Mouse (Mus musculus) liver (tissue): Measurements from ENCODE around the gene Cdk1.
A peak's percentile ranks its signal among the peaks of the same experiment; 100 is the strongest.

ENCODE experiments used
- DNase-seq: peaks from one replicate; pipeline ENCODE4 v3.0.0-alpha.2; 2020; ENCODE audit warnings: mixed read lengths

The Cdk1 gene

DNA sequence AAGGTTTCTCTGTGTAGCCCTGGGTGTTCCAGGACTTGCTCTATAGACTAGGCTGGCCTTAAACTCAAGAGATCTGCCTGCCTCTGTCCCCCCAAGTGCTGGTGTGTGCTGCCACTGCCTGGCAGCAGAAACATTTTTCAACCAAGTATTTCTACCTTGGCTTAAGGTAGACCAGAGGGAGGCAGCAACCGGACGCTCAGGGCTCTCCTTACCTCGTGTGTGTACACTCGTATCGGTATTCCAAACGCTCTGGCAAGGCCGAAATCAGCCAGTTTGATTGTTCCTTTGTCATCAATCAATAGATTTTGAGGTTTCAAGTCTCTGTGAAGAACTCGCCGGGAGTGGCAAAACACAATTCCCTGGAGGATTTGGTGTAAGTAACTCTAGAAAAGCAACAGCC lies 10.4 kb downstream of the Cdk1 start:
- no peak for DNase-seq

DNA sequence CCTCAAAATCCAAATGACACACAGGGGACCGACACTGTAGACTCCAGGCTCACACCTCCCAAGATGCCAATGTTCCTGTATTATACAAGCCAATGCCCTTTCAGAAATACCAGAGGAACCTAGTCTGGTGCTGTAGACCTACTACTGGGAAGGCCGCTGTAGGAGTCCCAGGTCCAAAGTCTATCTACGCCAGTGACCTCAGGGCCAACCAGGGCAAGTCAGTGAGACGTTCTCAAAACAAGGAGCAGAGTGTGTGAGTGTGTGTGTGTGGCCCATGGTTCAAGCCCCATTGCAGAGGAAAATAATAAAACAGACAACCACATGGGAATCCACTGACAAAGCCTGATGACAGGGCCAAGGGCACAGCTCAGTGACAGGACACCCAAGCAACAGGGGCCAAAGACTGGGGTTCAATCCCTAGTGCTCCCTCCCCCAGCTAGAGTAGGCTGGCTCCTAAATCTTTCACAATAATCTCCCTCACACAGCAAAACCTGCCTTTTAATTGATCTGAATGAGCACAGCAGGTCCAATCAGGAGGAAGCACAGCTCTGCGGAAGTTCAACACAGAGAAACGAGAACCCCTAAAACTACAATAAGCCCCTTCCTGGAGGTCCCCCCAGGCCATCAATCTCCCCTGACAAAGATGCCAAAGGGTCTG lies 11.0 kb downstream of the Cdk1 start:
- DNase-seq: no peak

DNA sequence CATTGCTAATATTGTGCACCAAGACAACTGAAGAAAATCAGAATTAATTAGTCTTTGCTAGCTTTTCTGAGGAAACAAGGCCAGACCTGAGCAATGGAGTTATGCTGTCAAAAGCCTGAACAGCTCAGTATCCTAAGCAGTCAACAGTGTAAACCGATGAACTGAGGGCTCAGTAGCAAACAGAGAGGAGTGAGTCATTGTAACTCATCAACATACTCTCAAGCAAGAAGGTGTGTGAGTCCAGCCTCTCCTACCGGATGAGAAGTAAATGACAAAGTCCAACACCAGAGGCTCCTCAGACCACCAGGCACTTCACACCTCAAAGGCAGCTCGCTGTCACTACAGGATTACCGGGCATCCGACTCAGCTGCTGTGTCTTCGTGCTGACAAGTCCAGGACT lies 12.7 kb downstream of the Cdk1 start:
- DNase-seq: no peak

DNA sequence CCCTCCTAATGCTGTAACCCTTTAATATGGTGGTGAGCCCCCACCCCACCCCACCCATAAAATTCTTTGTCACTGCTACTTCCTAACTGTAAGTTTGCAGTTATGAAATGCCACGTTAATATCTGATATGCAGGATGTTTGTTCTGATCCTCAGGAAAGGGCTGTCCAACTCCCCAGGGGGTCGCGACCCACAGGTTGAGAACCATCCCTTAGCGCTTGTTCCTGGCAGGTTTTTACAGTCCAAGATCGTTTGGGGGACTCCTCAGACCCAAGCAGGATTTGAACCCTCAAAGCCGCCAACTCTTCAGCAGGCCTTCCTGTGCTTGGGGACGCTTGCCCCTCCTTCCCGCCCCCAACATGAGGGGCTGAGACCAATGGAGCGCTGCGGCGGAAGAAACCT lies 16.5 kb downstream of the Cdk1 start:
- no peak for DNase-seq

DNA sequence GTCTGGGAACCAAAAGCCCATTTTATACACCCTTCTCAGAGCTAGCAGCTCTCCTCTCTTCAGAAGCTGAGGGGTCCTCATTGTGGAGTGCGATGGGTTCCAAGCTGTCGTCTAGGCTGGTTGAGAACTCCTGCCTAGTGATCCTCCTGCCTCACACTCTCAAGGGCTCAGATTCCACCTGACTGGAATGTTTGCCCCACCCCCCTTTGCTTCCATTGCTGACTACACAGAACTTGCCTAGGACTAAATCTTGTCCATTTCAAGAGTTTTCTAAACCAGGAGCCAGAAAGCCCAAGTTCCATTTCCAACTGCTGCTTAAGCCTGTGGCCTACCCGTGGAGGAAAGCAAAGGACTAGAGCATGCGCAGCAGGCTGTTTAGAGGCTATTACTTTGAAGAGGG lies 17.1 kb downstream of the Cdk1 start:
- no peak for DNase-seq

DNA sequence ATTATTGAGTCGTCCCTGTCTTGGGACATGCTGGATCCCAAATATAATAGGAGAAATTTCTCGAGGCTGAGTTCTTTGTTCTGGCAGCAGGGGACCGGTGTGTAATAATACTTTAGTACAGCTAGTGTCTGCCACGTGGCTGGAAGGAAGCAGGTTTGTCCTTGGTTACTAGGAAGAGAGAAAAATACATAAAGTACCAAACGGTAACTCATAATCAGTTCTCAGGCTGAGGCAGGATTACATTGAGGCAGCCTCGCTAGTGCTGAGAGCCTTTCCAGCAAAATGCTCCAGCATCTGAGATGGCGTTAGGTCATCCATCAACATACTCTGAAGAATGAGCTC lies 17.6 kb downstream of the Cdk1 start:
- no peak for DNase-seq

DNA sequence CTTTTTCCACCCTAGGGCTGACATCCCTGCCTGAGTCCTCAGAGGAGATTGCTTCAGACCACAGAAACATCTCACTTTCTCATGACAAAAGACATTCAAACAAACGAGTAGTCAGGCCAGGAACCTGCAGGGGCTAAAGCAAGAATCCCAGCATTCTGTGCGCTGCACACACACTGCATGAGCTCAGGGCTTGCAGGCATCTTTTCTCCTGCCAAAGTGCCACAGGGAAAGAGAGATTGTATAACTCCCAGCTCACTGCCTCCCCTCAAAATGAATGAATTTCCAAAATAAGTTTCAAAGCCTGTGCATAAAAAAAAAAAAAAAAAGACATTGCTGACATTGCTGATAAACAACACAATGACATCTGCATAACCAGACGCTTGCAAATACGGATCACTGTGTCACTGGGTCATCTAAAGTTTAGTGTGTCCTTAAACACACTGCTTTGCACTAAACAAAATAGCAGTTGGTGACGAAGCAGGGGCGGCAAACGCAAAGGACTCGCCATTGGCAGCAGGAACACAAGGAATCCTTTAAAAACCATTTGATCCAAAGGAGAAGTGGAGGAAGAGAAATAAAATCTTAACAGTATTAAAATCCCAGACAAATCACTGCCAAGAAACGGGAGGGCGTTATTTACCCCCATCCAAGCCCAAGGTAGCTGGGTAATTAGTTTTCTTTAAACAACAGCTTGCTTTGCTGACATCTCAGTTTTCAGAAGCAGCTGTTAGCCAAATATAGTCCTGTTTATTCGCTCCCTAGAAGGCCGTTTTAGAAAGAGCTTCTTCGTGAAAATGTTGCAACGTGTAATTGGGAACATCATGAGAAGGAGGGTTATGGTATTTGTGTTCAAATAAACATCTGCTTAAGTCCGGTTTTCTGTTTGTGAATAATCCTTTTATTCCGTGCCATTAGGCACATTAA lies 18.2 kb downstream of the Cdk1 start:
- no peak for DNase-seq

DNA sequence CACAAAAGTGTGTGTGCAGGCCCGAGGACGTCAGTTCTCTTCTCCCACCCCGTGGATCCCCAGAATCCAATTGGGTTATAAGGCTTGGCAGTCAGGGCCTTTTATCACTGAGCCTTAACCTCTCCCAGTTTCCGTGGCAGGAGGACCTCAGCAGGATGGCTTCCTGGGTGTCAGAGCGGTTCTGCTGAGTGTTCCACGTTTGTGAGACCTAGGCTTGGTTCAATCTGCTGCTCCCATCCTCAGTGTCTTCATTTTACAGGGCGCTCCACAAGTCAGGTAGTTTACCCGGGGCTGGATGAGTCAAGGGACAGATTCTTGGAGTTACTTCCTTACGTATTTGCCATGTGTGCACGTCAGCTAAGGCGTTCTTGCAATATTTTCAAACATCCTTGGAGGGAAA lies 19.5 kb downstream of the Cdk1 start:
- DNase-seq: no peak

DNA sequence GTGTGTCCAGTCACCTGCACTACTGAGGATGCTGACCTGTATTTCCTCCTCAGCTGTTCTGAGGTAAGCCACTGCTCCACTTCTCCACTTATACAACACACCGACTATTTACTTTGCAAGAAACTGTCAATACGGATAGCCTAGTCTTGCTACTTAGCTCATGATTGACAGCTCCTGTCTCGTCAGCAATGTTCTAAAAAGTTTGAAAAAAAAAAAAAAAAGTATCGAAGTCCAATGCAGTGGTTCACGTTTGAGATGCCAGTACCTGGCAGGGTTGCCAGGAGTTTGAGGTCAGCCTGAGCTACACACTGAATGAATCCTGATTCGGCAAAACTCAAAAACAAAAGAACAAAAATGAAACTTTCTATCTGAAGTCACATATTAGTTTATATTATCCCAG lies 21.5 kb downstream of the Cdk1 start:
- no peak for DNase-seq

DNA sequence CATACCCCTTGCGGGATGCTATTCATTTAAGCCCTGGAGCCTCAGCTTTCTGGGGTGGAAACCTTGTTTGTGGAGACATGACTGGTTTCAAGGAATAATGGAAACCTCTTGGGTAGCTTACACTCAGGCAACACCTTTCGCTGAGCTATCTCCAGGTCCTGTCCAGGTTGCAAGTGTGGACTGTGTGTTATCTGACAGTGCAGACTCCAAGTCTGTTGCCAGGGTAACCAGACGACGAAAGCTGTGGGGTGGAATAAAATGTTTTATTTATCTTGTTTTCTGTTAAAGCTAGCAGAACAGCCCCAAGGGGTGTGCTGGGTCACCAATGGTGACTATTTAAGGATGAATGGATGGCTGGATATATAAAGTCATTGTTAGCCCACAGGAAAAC lies 24.1 kb downstream of the Cdk1 start:
- no peak for DNase-seq

DNA sequence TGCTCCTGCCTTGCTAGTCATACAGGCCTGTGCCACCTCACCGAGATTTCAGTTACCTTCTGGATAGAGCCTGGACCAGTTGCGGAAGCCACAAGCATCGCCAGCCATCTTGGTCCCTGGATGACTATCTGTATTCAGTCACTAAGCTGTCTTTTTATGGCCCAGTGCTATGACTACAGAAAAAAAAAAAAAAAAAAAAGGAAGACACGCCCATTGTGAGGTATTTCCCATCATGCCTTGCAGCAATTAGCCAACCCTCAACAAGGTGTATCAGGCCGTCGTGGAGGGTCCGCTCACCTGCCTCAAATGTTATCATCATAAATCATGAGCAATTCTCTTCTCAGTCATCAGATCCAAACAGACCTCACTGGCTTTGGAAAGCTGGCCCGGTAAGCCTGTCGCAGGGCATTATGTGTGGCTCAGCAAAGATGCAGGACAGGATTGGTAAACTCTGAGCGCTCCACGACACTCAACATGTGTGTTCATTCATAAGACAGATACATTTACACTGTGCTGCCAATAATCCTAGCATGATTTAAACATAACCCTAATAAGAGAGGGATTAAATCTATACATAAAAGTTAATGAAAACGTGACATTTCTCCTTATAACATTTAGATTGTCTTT lies 24.6 kb downstream of the Cdk1 start:
- DNase-seq: no peak

DNA sequence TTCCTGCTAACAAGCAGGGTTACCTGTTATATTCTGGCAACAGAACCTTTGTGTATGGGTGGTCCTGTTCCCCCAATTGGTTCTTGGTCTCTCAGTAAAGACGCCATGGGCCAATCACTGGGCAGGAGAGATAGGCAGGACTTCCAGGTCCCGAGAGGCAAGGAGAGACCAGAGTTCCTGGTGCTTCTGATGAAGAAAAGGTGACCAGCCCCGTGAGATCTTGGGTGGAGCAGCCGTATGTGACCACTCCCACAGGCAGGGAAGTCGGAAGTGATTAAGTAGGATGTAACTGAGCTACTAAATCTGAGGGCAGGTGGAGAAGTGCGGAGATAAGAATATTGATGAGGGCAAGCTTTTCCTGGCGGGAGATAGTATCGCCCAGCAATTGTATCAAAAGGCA lies 25.4 kb downstream of the Cdk1 start:
- DNase-seq: no peak

DNA sequence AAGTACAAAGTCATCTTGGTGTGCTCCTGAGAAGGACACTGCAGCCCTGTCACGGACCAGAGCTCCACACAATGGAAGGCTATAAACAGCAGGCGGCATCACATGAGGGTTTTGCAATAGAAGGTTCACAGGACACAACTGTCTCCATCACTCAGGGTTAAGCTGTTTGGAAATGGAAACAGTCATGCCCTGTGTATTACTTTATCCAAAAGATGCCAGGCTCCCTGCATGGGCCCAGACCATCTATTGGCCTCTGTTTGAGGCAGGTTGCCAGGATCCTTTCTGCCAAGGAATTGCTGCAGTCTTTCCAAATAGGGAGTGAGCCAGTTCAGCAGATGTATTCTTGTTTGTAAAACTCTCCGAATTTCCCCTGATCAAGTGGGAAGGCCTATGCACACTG lies 26.3 kb downstream of the Cdk1 start:
- no peak for DNase-seq

DNA sequence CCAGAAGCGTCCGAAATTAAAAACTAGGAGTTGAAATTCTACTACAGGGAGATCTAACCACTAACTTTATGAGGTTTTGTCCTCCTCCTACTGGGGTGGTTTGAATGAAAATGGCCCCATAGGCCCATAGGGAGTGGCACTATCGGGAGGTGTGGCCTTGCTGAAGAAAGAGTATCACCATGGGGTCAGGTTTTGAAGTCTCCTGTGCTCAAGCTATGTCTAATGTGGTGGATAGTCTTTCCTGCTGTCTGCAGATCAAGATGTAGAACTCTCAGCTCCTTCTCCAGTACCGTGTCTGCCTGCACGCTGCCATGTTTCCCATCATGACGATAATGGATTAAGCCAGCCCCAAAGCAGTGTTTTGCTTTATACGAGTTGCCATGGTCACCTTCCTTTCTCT lies 27.9 kb downstream of the Cdk1 start:
- no peak for DNase-seq

DNA sequence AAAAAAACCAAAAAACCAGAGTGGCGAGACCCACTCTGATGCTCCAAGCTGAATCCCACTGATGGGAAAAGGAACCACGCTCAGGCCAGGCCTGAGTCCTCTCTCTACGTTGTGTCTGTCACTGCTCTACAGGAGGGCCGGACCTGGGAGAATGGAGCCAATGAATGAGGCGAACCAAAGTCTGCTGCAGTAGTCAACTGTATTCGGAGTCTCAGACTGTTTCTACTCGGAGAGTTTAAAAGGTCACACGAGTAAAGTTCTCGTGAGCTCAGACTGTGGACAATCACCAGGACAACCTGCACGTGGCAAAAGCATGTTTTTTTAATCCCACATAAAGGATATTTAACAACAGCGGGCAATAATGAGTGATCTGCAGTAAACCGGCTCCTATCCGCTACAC lies 28.8 kb downstream of the Cdk1 start:
- DNase-seq: no peak

DNA sequence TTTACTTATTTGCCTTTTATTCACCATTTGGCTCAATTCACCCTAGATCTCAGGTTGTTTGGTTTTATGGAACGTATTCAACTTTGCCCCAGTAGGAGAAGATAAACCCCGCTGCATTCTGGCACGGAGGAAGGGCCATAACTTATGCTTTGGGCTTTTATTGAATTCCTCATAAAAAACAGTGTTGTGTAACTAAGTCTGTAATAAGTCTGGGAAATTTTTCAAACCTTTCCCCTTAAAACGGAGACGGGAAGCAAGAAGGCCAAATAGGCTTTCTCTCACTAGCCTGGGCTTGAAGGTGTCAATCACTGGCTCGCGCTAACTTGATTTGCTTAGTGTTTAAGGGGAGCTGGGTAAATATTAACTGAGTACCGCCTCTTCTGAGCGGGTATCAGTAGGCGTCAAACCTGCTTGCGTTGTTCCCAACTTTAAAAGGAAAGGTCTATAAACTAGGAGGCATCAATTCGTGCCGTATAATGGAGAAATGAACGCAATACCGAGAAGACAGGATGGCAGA lies 31.2 kb downstream of the Cdk1 start:
- no peak for DNase-seq

DNA sequence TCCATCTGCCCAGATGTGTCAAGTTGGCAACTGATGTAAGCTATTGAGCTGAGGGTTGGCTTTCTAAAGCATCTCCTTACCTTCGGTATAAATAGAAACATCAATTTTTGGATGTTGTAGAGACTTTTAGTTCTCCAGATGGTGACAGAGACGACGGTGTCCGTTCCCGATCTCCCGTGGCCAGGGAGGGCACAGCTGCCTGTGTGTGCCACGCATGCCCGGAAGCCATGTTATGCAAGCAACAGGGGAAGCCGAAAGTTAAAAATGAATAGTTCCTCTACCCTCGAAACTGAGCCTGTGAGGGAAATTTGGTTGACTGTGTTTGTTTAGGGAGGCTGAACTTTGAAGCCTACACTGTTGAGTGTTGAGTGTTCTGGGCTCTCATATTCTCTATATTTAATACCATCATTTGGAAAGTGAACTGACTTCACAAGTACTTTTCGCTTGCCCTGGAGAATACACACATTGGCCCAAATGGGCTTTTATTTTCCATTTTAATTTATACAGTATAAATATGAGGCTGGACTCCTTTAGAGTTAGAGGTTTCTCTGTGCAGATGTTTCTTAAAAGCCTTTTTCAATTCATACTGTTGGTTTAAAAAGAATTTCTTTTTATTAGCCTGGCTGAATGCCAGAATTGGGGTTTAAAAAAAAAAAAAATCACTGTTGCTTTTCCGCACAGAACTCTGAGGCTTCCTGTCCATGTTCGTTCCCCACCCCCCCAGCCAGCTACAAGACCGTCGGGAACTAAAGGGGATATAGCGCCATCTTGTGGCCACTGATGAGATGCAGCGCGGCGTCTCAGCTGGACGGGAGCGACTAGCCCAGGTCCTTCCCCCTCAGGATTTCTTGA lies 31.8 kb downstream of the Cdk1 start:
- DNase-seq: peak; percentile 83

DNA sequence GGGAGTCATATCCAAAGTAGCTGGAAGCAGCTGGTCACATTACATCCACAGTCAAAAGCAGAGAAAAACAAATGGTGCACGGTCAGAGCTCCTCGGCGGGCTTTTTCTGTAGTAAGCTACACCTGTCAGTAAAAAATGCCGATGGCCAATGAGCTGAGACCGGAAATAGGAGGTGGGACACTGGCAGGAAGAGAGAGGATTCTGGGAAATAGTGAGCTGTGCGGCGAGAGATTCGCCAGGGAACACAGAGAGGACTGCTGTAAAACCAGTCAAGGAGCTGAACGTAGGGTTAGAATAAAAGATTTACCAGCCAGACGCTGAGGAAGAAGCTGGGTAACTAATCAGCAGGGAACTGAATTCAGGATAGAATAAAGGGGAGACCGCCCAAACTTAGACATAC lies 34.2 kb downstream of the Cdk1 start:
- no peak for DNase-seq

DNA sequence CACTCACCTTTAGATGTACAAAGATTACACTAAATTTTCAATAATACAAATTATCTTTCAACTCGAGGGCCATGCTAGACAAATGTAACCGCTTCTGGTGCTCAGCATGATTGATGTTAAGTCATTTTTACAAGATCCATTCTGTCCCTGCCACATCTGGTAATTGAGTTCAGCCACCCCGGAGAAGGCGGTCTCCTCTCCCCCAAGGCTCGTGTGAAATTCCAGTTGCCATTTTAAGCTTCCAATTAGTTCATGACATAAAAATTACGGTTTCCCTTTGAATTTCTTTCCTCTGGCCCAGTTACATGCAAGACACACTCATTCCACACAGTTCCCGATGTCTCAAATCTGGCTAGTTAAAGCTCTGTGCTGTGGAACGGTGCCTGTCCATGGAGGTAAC lies 38.8 kb downstream of the Cdk1 start:
- DNase-seq: no peak

DNA sequence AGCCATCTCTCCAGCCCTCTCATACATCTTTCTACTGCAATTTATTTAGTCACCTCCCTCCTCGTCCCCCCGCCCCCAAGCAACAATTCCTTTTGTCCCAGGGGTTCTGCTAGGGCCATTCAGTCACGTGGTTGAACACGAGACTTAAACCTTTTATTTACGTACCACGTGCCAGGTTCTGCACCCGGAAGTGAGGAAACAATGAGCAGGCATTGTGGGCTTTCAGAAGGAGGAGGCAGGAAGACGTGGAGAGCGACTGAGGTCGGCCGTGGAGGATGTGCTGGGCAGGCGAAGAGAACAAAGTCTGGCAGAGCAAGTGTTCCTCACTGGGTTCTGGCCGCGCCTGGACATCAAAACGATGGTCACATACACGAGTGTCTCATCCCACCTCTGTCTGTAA lies 40.9 kb downstream of the Cdk1 start:
- no peak for DNase-seq

DNA sequence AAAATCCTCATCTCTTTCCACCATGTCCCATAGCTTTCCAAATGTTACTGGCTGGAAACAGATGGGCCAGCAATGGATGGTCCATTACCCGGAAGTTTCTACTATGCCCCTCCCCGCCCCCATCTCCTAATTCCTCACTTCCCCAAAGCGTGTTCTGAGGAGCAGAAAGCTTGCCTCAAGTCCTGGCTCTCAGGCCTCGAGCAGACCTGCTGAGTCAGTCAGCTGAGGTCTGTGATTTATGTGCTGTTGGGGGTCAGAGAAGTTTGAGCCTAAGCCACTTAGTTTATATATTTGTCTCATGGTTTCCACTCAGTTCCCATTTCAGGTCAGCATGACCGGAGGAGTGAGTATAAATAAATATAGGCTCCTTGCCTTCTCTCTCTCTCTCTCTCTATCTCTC lies 43.6 kb downstream of the Cdk1 start:
- DNase-seq: no peak

DNA sequence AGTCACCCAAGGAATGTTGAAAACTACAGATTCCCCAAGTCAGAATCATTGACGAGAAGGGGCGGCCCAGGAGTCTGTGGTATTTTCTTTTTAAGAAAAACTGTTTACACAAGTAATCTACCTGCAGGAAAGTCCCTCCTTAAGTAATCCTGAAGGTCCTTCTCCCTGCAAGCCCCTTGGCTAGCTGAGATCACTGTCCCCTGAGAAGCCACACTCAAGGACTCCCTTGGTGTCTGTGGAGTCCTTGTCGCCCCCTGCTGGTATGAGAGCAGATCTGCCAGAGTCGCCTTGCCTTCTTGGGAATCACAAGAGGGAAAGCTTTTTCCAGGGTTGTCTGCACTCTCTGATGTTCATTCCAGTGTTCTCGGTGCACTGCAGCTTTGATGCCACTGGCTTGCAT lies 45.7 kb downstream of the Cdk1 start:
- DNase-seq: peak; percentile 69

DNA sequence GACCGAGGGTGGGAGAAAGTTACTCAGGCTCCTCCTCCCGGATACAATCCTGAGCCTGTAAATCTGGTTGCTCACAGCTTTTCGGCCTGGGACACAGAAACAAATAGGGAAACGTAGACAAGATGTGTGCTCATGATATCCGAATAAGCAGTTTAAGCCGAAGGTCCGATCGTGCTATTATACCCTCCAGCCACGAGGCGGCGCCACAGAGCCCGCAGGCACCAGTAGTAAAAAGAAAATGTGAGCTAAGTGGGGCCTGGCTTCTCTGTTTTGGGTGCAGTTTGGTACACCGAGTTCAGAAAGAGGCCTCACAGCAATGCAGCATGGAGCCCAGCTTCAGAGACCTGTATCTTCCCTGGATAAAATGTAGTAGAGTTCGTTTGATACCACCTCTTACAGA lies 46.5 kb downstream of the Cdk1 start:
- peak; percentile 57 for DNase-seq
